In genomic region chr12:114067166-114067565, GRCm38 (mm10) we compare ENCODE assay signal across 20 mouse cellular contexts.
DNase-seq lines count a peak whose midpoint lies in the region; TF ChIP-seq lines count a peak whose summit lies in the region.
"Had no signal": no experiment of that assay in that cellular context is flagged by ENCODE, and none has a peak within 500 bp of the region (broad histone marks: within the 10 kb centered on the region; RNA-seq: fewer than 3 reads in every experiment).

No protein-coding gene starts in this region.

- H3K9ac ChIP-seq in ES-E14 (ENCODE audit: insufficient read depth, low read depth, low read length, poor library complexity, severe bottlenecking): no peak overlapping the region
- H3K9ac ChIP-seq: embryonic facial prominence, embryonic 12.5 days; forebrain, embryonic 13.5 days; forebrain, embryonic 15.5 days; forebrain, postnatal 0 days had no signal

- H3K9me3 ChIP-seq in ES-E14 (ENCODE audit: control insufficient read depth, insufficient read depth, low read depth, low read length): no peaks in the 10 kb centered on the region

- no peak overlapping the region; the same call in 1 of the 2 replicates for H3K27ac ChIP-seq in ES-E14 (ENCODE audit: insufficient read depth, low read depth, low read length, poor library complexity, severe bottlenecking)
- H3K27ac ChIP-seq: embryonic facial prominence, embryonic 10.5 days; embryonic facial prominence, embryonic 12.5 days; forebrain, embryonic 13.5 days; forebrain, embryonic 15.5 days had no signal

- H3K4me1 ChIP-seq in ES-E14 (ENCODE audit: control insufficient read depth in 2 of 2, insufficient read depth in 2 of 2, low read length in 2 of 2, poor library complexity in 1 of 2): peaks cover 0 to 2% of the 10 kb centered on the region in 2 experiments; a peak in 1 of 4 replicates
- H3K4me1 ChIP-seq: embryonic facial prominence, embryonic 10.5 days; embryonic facial prominence, embryonic 12.5 days; forebrain, embryonic 13.5 days; forebrain, embryonic 15.5 days had no signal

- H3K4me3 ChIP-seq in ES-E14 (ENCODE audit: insufficient read depth in 1 of 2, low read depth in 1 of 2, low read length in 2 of 2, poor library complexity in 1 of 2, severe bottlenecking in 1 of 2): no peak overlapping the region
- H3K4me3 ChIP-seq: embryonic facial prominence, embryonic 10.5 days; embryonic facial prominence, embryonic 12.5 days; forebrain, embryonic 13.5 days; forebrain, embryonic 15.5 days had no signal

- peak; percentile 3 for DNase-seq in right cerebral cortex, adult 18-20 months
- DNase-seq in right cerebral cortex, postnatal 4 days: no peak
- DNase-seq in ES-E14 (ENCODE audit: low read depth, low spot score) (peak; percentile 28), R1 (ENCODE audit: low read depth, low spot score) (peak; percentile 89)
- DNase-seq in T-cell, adult 2 months (ENCODE audit: low spot score): no peak
- no peak for DNase-seq in cerebellum, adult 9-10 months
- DNase-seq in gastrocnemius, adult 18-20 months (ENCODE audit: low spot score): no peak
- DNase-seq: adrenal gland, adult 8-10 months; adrenal gland, postnatal 14 days; adrenal gland, postnatal 36 days; B cell, adult 2 months; cerebellum, adult 11-12 months; cerebellum, adult 2 months; cerebellum, postnatal 10 days; cerebellum, postnatal 25 days; forebrain, postnatal 0 days had no signal

- in situ Hi-C loops in ES-E14 (cut with MboI; ENCODE audit: low sequenced_read_pairs in 2 of 2, unreplicated experiment in 2 of 2): no loop called here

- no peaks in the 10 kb centered on the region for H3K36me3 ChIP-seq in ES-E14 (ENCODE audit: control insufficient read depth, insufficient read depth, low read length, poor library complexity, severe bottlenecking)
- H3K36me3 ChIP-seq: embryonic facial prominence, embryonic 10.5 days; embryonic facial prominence, embryonic 12.5 days; forebrain, embryonic 15.5 days had no signal

TF ChIP-seq in ES-E14, 5 proteins besides CTCF, POLR2A, EP300 and RAD21:
- TF ChIP-seq ZNF384 (IDR thresholded peaks at IDR 0.05; ENCODE audit: low read depth, low read length): no peak
- TF ChIP-seq MAFK (IDR thresholded peaks at IDR 0.05; ENCODE audit: insufficient read depth, low read depth, low read length): peak; percentile 78
- TF ChIP-seq HCFC1 (IDR thresholded peaks at IDR 0.05; ENCODE audit: borderline replicate concordance, insufficient read depth, low read length): no peak
- TF ChIP-seq CHD2 (IDR thresholded peaks at IDR 0.05; ENCODE audit: low read depth, low read length): no peak

Comparison
In these comparisons a context has a peak if more than half of its experiments do, and no peak if none do; other contexts are left out.
1. DNase-seq: peak in right cerebral cortex, adult 18-20 months (single experiment), ES-E14 (single experiment) and R1 (single experiment); none in right cerebral cortex, postnatal 4 days (single experiment), T-cell, adult 2 months (single experiment), cerebellum, adult 9-10 months (single experiment) and gastrocnemius, adult 18-20 months (single experiment).